Mouse (Mus musculus) 3T3-L1 (cell line): Measurements from ENCODE around the gene Hes6.

Experiments
- DNase-seq: peaks from one replicate; pipeline ENCODE4 v3.0.0-alpha.2; 2015; ENCODE audit warnings: low read depth, low spot score

The Hes6 gene

GRCm38 (mm10) chr1:91405406-91406169, 8.2 kb downstream of the Hes6 start:
- no peak for DNase-seq

GRCm38 (mm10) chr1:91404976-91405375, 8.9 kb downstream of the Hes6 start:
- DNase-seq = peak; percentile 69

GRCm38 (mm10) chr1:91398260-91399062, 15.4 kb downstream of the Hes6 start, which contains the start of gene Ilkap:
TSS of gene Ilkap (minus strand) at chr1:91398815.
- peak; percentile 84 for DNase-seq

- DNase-seq = peak; percentile 40
These were observed 15.9 kb downstream of the Hes6 start for GRCm38 (mm10) chr1:91397927-91398259.

- DNase-seq = no peak
These were observed 23.5 kb downstream of the Hes6 start for GRCm38 (mm10) chr1:91390369-91390768.

GRCm38 (mm10) chr1:91381091-91381471, 32.8 kb downstream of the Hes6 start:
- no peak for DNase-seq

GRCm38 (mm10) chr1:91380453-91381090, 33.3 kb downstream of the Hes6 start:
- DNase-seq = peak; percentile 93

- DNase-seq = no peak
These were observed 40.4 kb downstream of the Hes6 start for GRCm38 (mm10) chr1:91373414-91373835.

- no peak for DNase-seq
These were observed 43.8 kb downstream of the Hes6 start for GRCm38 (mm10) chr1:91370055-91370454.

GRCm38 (mm10) chr1:91369408-91369807, 44.4 kb downstream of the Hes6 start:
- no peak for DNase-seq

GRCm38 (mm10) chr1:91367295-91367694, 46.5 kb downstream of the Hes6 start:
- DNase-seq = no peak

- DNase-seq = no peak
These were observed 47.4 kb downstream of the Hes6 start, which contains the start of gene Erfe for GRCm38 (mm10) chr1:91366215-91367108. TSS of gene Erfe (plus strand) at chr1:91366430.

GRCm38 (mm10) chr1:91365816-91366214, 48.0 kb downstream of the Hes6 start:
- no peak for DNase-seq

GRCm38 (mm10) chr1:91364822-91365644, 48.8 kb downstream of the Hes6 start:
- DNase-seq = no peak

GRCm38 (mm10) chr1:91362113-91362512, 51.7 kb downstream of the Hes6 start:
- DNase-seq = peak; percentile 86
